Mouse (Mus musculus) intestine, embryonic 15.5 days (tissue): ENCODE measurements around the gene Dgkd. TPM values are rescaled to one million over a fixed set of nuclear protein-coding genes. Genes with fewer than 3 reads are reported as not detected.

Source experiments
- ATAC-seq: fragments of 200-750 bp; cut with Nextera tagmentation; 2 replicates; pipeline ENCODE4 v1.8.0; 2017; ENCODE audit warnings: moderate TSS enrichment, moderate library complexity
- H3K27ac ChIP-seq: fragments of 300-500 bp; sonication (generic); 2 replicates; pipeline ENCODE4 v1.5.1; 2015; ENCODE audit warnings: mild to moderate bottlenecking, inconsistent platforms
- H3K27me3 ChIP-seq: fragments of 300-500 bp; sonication (generic); replicated peaks from 2 replicates; pipeline ENCODE4 v1.6.1; 2015; ENCODE audit warnings: inconsistent platforms
- H3K36me3 ChIP-seq: fragments of 300-500 bp; sonication (generic); 2 replicates; pipeline ENCODE4 v1.6.1; 2015; ENCODE audit warnings: inconsistent platforms
- H3K4me1 ChIP-seq: fragments of 300-500 bp; sonication (generic); replicated peaks from 2 replicates; pipeline ENCODE4 v1.6.1; 2015; ENCODE audit warnings: inconsistent platforms
- H3K4me2 ChIP-seq: fragments of 300-500 bp; sonication (generic); replicated peaks from 2 replicates; pipeline ENCODE4 v1.6.1; 2015; ENCODE audit warnings: mild to moderate bottlenecking, inconsistent platforms
- H3K4me3 ChIP-seq: fragments of 300-500 bp; sonication (generic); replicated peaks from 2 replicates; pipeline ENCODE4 v1.5.1; 2015; ENCODE audit warnings: inconsistent platforms
- H3K9ac ChIP-seq: fragments of 300-500 bp; sonication (generic); 2 replicates; pipeline ENCODE4 v1.6.1; 2015; ENCODE audit warnings: inconsistent platforms
- H3K9me3 ChIP-seq: fragments of 300-500 bp; sonication (generic); 2 replicates; pipeline ENCODE4 v1.6.1; 2016; ENCODE audit warnings: inconsistent platforms
- WGBS: fragments of 180-500 bp; shearing (Covaris S2); methylation state at CpG from one replicate; pipeline ENCODE4 v1.1.7; 2015; 5-methylcytosine and 5-hydroxymethylcytosine counted together
- polyA plus RNA-seq: library from polyadenylated mRNA; unstranded; fragments of >200 nt; fragmentation: Nextera tagmentation; extraction: Ambion mirVana; gene quantifications from 2 replicates; pipeline ENCODE4 v1.2.1, GENCODE M21; 2015

The Dgkd gene
- polyA plus RNA-seq, 1 experiment from 2014 or later, result 28.2 TPM

- Histone ChIP-seq H3K4me2 (no peak overlapping the region), H3K4me3 (no peak overlapping the region), H3K27ac (no peak overlapping the region), H3K36me3 (peaks cover 23% of the 10 kb centered on the region), H3K9ac (no peak overlapping the region), H3K4me1 (no peaks in the 10 kb centered on the region), H3K27me3 (no peaks in the 10 kb centered on the region), H3K9me3 (no peaks in the 10 kb centered on the region)
- ATAC-seq, result no peak
- WGBS, result 47% methylated on average over 4 of the region's 4 CpGs
Observed at GRCm38 (mm10) chr1:87959998-87960431, 106.9 kb downstream of the Dgkd start.

DNA sequence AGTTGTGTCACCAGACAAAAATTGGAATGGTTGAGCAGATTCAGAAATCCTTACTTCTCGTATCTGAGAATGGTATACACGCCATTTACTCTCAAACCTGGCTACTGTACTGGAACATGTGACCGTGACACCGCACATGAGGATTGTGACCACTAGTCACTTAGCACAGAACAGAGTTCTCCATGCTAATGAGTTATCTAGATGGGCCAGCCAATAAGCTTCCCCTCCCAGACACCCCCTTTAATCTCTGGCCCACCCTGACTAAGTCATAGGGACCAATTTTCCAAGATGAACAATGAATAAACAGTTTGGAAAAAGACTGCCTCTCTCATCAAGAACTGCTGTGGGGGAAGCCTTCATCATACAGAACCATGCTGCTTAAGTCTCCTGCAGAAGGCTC, 107.7 kb downstream of the Dgkd start:
- no peaks in the 10 kb centered on the region for H3K27me3 ChIP-seq
- H3K27ac ChIP-seq, result no peak overlapping the region
- H3K9ac ChIP-seq, result no peak overlapping the region
- no peaks in the 10 kb centered on the region for H3K9me3 ChIP-seq
- 96% methylated on average over 4 of the region's 4 CpGs for WGBS
- H3K36me3 ChIP-seq, result peaks cover 24% of the 10 kb centered on the region
- H3K4me1 ChIP-seq, result no peaks in the 10 kb centered on the region
- H3K4me3 ChIP-seq, result no peak overlapping the region
- no peak overlapping the region for H3K4me2 ChIP-seq
- no peak for ATAC-seq

DNA sequence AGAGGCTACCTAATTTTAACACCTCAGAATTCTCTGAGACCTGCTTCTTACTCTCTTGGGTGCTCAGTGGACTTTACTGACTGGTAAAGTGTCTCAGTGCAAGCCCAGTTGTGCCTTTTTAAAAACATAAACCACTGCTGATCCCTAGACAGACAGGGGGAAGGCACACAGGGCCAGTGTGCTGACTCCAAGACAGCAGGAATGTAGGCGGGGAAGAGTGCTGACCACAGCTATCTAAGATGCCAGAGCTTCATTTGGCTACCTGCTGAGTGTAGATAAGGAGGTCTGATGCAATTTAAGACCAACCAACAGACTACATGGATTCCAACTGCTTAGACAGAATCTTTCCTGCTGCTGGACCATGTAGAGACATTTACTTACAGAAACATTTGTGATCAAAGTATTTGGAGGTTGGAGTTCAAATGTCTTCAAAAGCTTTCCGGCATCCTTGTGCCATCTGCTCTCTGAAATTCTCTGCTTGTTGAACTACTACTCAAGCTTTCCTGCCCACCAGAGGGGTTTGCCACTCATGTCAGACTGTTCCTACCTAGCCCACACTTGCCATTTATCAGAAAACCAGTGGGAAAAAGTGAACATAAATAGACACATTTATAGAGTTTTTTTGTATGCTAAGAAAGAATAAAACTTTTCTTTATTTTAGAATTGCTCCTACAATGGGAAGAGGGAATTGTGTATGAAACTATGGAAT, 108.5 kb downstream of the Dgkd start:
- H3K4me3 ChIP-seq, result no peak overlapping the region
- peaks cover 26% of the 10 kb centered on the region for H3K36me3 ChIP-seq
- H3K4me2 ChIP-seq, result no peak overlapping the region
- no peak overlapping the region for H3K9ac ChIP-seq
- no peaks in the 10 kb centered on the region for H3K27me3 ChIP-seq
- 71% methylated on average over 2 of the region's 2 CpGs for WGBS
- no peak overlapping the region for H3K27ac ChIP-seq
- peak; percentile 85; the same call in 1 of the 2 replicates for ATAC-seq
- no peaks in the 10 kb centered on the region for H3K9me3 ChIP-seq
- H3K4me1 ChIP-seq, result no peaks in the 10 kb centered on the region

GRCm38 (mm10) chr1:87970381-87970780, 117.3 kb downstream of the Dgkd start:
- no peak for ATAC-seq
- H3K9me3 ChIP-seq, result no peaks in the 10 kb centered on the region
- no peaks in the 10 kb centered on the region for H3K4me1 ChIP-seq
- H3K4me3 ChIP-seq, result no peak overlapping the region
- no peak overlapping the region for H3K9ac ChIP-seq
- H3K36me3 ChIP-seq, result peaks cover 17% of the 10 kb centered on the region; the same call in 1 of the 2 replicates
- H3K27me3 ChIP-seq, result no peaks in the 10 kb centered on the region
- WGBS, result 82% methylated on average over 4 of the region's 4 CpGs
- H3K27ac ChIP-seq, result no peak overlapping the region
- H3K4me2 ChIP-seq, result no peak overlapping the region

- Histone ChIP-seq H3K9me3 (no peaks in the 10 kb centered on the region), H3K4me2 (no peak overlapping the region), H3K9ac (no peak overlapping the region), H3K27me3 (no peaks in the 10 kb centered on the region), H3K4me1 (no peaks in the 10 kb centered on the region), H3K36me3 (peaks cover 36% of the 10 kb centered on the region), H3K4me3 (no peak overlapping the region), H3K27ac (no peak overlapping the region)
- 80% methylated on average over 4 of the region's 4 CpGs for WGBS
- no peak for ATAC-seq
Observed at GRCm38 (mm10) chr1:87982291-87982690, 129.2 kb downstream of the Dgkd start.

- no peak overlapping the region for H3K4me3 ChIP-seq
- H3K9ac ChIP-seq, result no peak overlapping the region
- H3K4me2 ChIP-seq, result no peak overlapping the region
- no peaks in the 10 kb centered on the region for H3K4me1 ChIP-seq
- no peaks in the 10 kb centered on the region for H3K9me3 ChIP-seq
- WGBS, result 94% methylated on average over 2 of the region's 2 CpGs
- no peak for ATAC-seq
- peaks cover 11% of the 10 kb centered on the region; the same call in 1 of the 2 replicates for H3K36me3 ChIP-seq
- H3K27me3 ChIP-seq, result no peaks in the 10 kb centered on the region
- no peak overlapping the region for H3K27ac ChIP-seq
Observed at GRCm38 (mm10) chr1:87992716-87993115, 139.6 kb downstream of the Dgkd start.

Other genes starting within 250 kb of the Dgkd start
- gene Inpp5d, start 233.0 kb upstream of the Dgkd start, polyA plus RNA-seq, result 4.0 and 4.3 TPM in 2 replicates
- gene Atg16l1, start 97.4 kb upstream of the Dgkd start, polyA plus RNA-seq, result 25.4 and 26.6 TPM in 2 replicates
- 0.78 and 0.88 TPM in 2 replicates for gene Sag, start 49.6 kb upstream of the Dgkd start, polyA plus RNA-seq
- gene Usp40, start 155.3 kb downstream of the Dgkd start, polyA plus RNA-seq, result 28.8 and 29.4 TPM in 2 replicates
- gene Ugt1a10, start 202.1 kb downstream of the Dgkd start, polyA plus RNA-seq, result not detected in 2 replicates
- 5.6 and 8.0 TPM in 2 replicates for gene Ugt1a9, start 217.5 kb downstream of the Dgkd start, polyA plus RNA-seq
- not detected in 2 replicates for gene Ugt1a8, start 234.5 kb downstream of the Dgkd start, polyA plus RNA-seq
- 49.1 and 49.8 TPM in 2 replicates for gene Ugt1a7c, start 241.8 kb downstream of the Dgkd start, polyA plus RNA-seq
- gene Ugt1a6b, start 250.0 kb downstream of the Dgkd start, polyA plus RNA-seq, result 0.29 and 0.36 TPM in 2 replicates